Mouse (Mus musculus): ENCODE measurements around the gene Scd4.
"Not testable (repeated sequence)": the region's sequence is repeated elsewhere in the genome, so short reads cannot be mapped to it uniquely, and the experiment has no call there.

Gene Scd4

GRCm38 (mm10) chr19:44300520-44300919 is 32.4 kb upstream of the Scd4 start:
- no peak for DNase-seq (ENCODE audit: extremely low read depth, low read depth)

GRCm38 (mm10) chr19:44301176-44301575 is 31.7 kb upstream of the Scd4 start:
- DNase-seq (ENCODE audit: extremely low read depth, low read depth) = no peak

- DNase-seq (ENCODE audit: extremely low read depth, low read depth) = no peak
These were observed 31.1 kb upstream of the Scd4 start for GRCm38 (mm10) chr19:44301671-44302305.

GRCm38 (mm10) chr19:44302901-44303300 is 30.0 kb upstream of the Scd4 start:
- DNase-seq (ENCODE audit: extremely low read depth, low read depth) = no peak

- no peak for DNase-seq (ENCODE audit: extremely low read depth, low read depth)
These were observed 29.4 kb upstream of the Scd4 start for GRCm38 (mm10) chr19:44303502-44303901.

GRCm38 (mm10) chr19:44304419-44304818 is 28.5 kb upstream of the Scd4 start:
- no peak for DNase-seq (ENCODE audit: extremely low read depth, low read depth)

- no peak for DNase-seq (ENCODE audit: extremely low read depth, low read depth)
These were observed 27.9 kb upstream of the Scd4 start for GRCm38 (mm10) chr19:44304851-44305510.

- no peak for DNase-seq (ENCODE audit: extremely low read depth, low read depth)
These were observed 27.2 kb upstream of the Scd4 start for GRCm38 (mm10) chr19:44305701-44306100.

GRCm38 (mm10) chr19:44306171-44306570 is 26.7 kb upstream of the Scd4 start:
- no peak for DNase-seq (ENCODE audit: extremely low read depth, low read depth)

- no peak for DNase-seq (ENCODE audit: extremely low read depth, low read depth)
These were observed 25.6 kb upstream of the Scd4 start for GRCm38 (mm10) chr19:44307101-44307914.

- no peak for DNase-seq (ENCODE audit: extremely low read depth, low read depth)
These were observed 24.9 kb upstream of the Scd4 start for GRCm38 (mm10) chr19:44307915-44308470.

- no peak for DNase-seq (ENCODE audit: extremely low read depth, low read depth)
These were observed 24.2 kb upstream of the Scd4 start for GRCm38 (mm10) chr19:44308611-44309246.

- no peak for DNase-seq (ENCODE audit: extremely low read depth, low read depth)
These were observed 23.3 kb upstream of the Scd4 start for GRCm38 (mm10) chr19:44309351-44310154.

GRCm38 (mm10) chr19:44310155-44310575 is 22.7 kb upstream of the Scd4 start:
- not testable (repeated sequence) for DNase-seq (ENCODE audit: extremely low read depth, low read depth)

GRCm38 (mm10) chr19:44310814-44311213 is 22.1 kb upstream of the Scd4 start:
- DNase-seq (ENCODE audit: extremely low read depth, low read depth) = no peak

GRCm38 (mm10) chr19:44311306-44312006 is 21.4 kb upstream of the Scd4 start:
- no peak for DNase-seq (ENCODE audit: extremely low read depth, low read depth)

GRCm38 (mm10) chr19:44312007-44312360 is 20.9 kb upstream of the Scd4 start:
- DNase-seq (ENCODE audit: extremely low read depth, low read depth) = no peak

- no peak for DNase-seq (ENCODE audit: extremely low read depth, low read depth)
These were observed 19.8 kb upstream of the Scd4 start for GRCm38 (mm10) chr19:44313066-44313465.

- DNase-seq (ENCODE audit: extremely low read depth, low read depth) = no peak
These were observed 18.5 kb upstream of the Scd4 start for GRCm38 (mm10) chr19:44314327-44314759.

GRCm38 (mm10) chr19:44314871-44315414 is 17.9 kb upstream of the Scd4 start:
- DNase-seq (ENCODE audit: extremely low read depth, low read depth) = no peak

Measured in MEL-GATA-1-ER (cell line).